Comparison of ENCODE assay signal across 21 mouse cellular contexts in genomic region chr10:44553648-44554047, GRCm38 (mm10). TPM values are rescaled to one million over a fixed set of nuclear protein-coding genes. Genes with fewer than 3 reads are reported as not detected.
A peak's percentile ranks its signal among the peaks of the same experiment; 100 is the strongest.
DNase-seq lines count a peak whose midpoint lies in the region; ATAC-seq lines count a peak whose summit lies in the region.
"Had no signal": no experiment of that assay in that cellular context is flagged by ENCODE, and none has a peak within 500 bp of the region (broad histone marks: within the 10 kb centered on the region; RNA-seq: fewer than 3 reads in every experiment).

No protein-coding gene starts in this region.

- DNase-seq in retina, postnatal 1 day, result peak; percentile 34
- DNase-seq in retina, embryonic 14.5 days (ENCODE audit: low spot score), result no peak
- peak; percentile 24 for DNase-seq in R1 (ENCODE audit: low read depth, low spot score)
- no peak for DNase-seq in layer of hippocampus, adult 8-10 months (ENCODE audit: low spot score in 2 of 2)
- DNase-seq: adrenal gland, adult 8-10 months; adrenal gland, postnatal 25 days; cerebellum, adult 18-20 months; cerebellum, adult 9-10 months; cerebellum, postnatal 14 days; forebrain, postnatal 0 days; gastrocnemius, adult 2 months; gastrocnemius, postnatal 14 days; heart, adult 18-20 months; heart, postnatal 10 days; heart, postnatal 36 days had no signal

- peak; percentile 72 for ATAC-seq in megakaryocyte progenitor cell, adult 5-6 weeks (replicated peaks; ENCODE audit: poor library complexity)
- ATAC-seq in cerebellum, adult (ENCODE audit: insufficient number of reproducible peaks, low FRiP score, low TSS enrichment), result no peak
- ATAC-seq: activated CD4-positive, CD25-positive, alpha-beta regulatory T cell, adult 4 months; forebrain, embryonic 14.5 days; forebrain, postnatal 0 days; hindbrain, embryonic 16.5 days; intestine, embryonic 15.5 days had no signal

RNA-seq across cellular contexts. Expression of gene Prdm1, which starts 25.3 kb away (rescaled TPM):
- 0.17 and 0.25 TPM in 2 replicates for total RNA-seq in megakaryocyte progenitor cell, adult 5-6 weeks (2015)
- 0.08 and 0.14 TPM in 2 replicates for total RNA-seq in megakaryocyte progenitor cell, adult 5-6 weeks (2017)
- total RNA-seq in layer of hippocampus, adult 8-10 months (2022), result 1 to 10 TPM in 2 of 4 experiments, under 1 TPM in 2; 0.41 to 1.6 (median 0.97) TPM

Comparison
In these comparisons a context has a peak if more than half of its experiments do, and no peak if none do; other contexts are left out.
1. DNase-seq: peak in retina, postnatal 1 day (single experiment) and R1 (single experiment); none in retina, embryonic 14.5 days (single experiment) and layer of hippocampus, adult 8-10 months (0 of 2).